Mouse (Mus musculus): ENCODE measurements at regions not wholly inside any gene's neighbourhood (a gene's known extent, or its start where the extent isn't known, plus 50 kb on each side); places are given as distances from the start of the nearest gene placed in this dataset.

GRCm38 (mm10) chr11:94832246-94832985, 49.9 kb upstream of the Tmem92 start:
- TF ChIP-seq CTCF (IDR thresholded peaks at IDR 0.05; ENCODE audit: low read depth) (peak; percentile 87), EP300 (optimal IDR thresholded peaks at IDR 0.05) (no peak)
